Mouse (Mus musculus) gastrocnemius, adult 18-20 months (tissue): Measurements from ENCODE around the gene Erlin1. TPM values are rescaled to one million over a fixed set of nuclear protein-coding genes. Genes with fewer than 3 reads are reported as not detected.

ENCODE experiments used
- DNase-seq: peaks from one replicate; pipeline ENCODE4 v3.0.0; 2021; ENCODE audit warnings: low spot score
- total RNA-seq, 2 experiments: library from RNA; stranded (reverse); gene quantifications; 2 replicates each; pipeline ENCODE4 v1.2.3; 2021

Erlin1 gene
- total RNA-seq, 2 experiments from 2014 or later, result 5.8 to 6.1 TPM

GRCm38 (mm10) chr19:44063773-44064172 is 5.8 kb downstream of the Erlin1 start:
- no peak for DNase-seq

GRCm38 (mm10) chr19:44060226-44060625 is 9.4 kb downstream of the Erlin1 start:
- DNase-seq, result no peak

- no peak for DNase-seq
These were observed 14.3 kb downstream of the Erlin1 start for GRCm38 (mm10) chr19:44055173-44055826.

- no peak for DNase-seq
These were observed 19.2 kb downstream of the Erlin1 start for GRCm38 (mm10) chr19:44050388-44050787.

- DNase-seq, result no peak
These were observed 20.3 kb downstream of the Erlin1 start for GRCm38 (mm10) chr19:44049282-44049681.

- DNase-seq, result no peak
These were observed 23.7 kb downstream of the Erlin1 start for GRCm38 (mm10) chr19:44045847-44046246.

- DNase-seq, result peak; percentile 15
These were observed 27.5 kb downstream of the Erlin1 start for GRCm38 (mm10) chr19:44042121-44042520.

GRCm38 (mm10) chr19:44033396-44033795 is 36.2 kb downstream of the Erlin1 start:
- no peak for DNase-seq

- no peak for DNase-seq
These were observed 37.4 kb downstream of the Erlin1 start for GRCm38 (mm10) chr19:44032046-44032744.

GRCm38 (mm10) chr19:44030024-44030423 is 39.6 kb downstream of the Erlin1 start:
- DNase-seq, result no peak

GRCm38 (mm10) chr19:44028972-44029371 is 40.6 kb downstream of the Erlin1 start, which contains the start of gene Cyp2c23:
TSS of gene Cyp2c23 (minus strand) at chr19:44029208.
- no peak for DNase-seq

- DNase-seq, result no peak
These were observed 42.5 kb downstream of the Erlin1 start for GRCm38 (mm10) chr19:44026956-44027530.

GRCm38 (mm10) chr19:44024921-44025585 is 44.5 kb downstream of the Erlin1 start:
- no peak for DNase-seq

GRCm38 (mm10) chr19:44023066-44023465 is 46.5 kb downstream of the Erlin1 start:
- DNase-seq, result no peak

- peak; percentile 87 for DNase-seq
These were observed 48.1 kb downstream of the Erlin1 start for GRCm38 (mm10) chr19:44021502-44021901.

GRCm38 (mm10) chr19:44019739-44020138 is 49.8 kb downstream of the Erlin1 start:
- DNase-seq, result no peak

GRCm38 (mm10) chr19:44013862-44014261 is 55.7 kb downstream of the Erlin1 start:
- DNase-seq, result no peak

GRCm38 (mm10) chr19:44008784-44009183 is 60.8 kb downstream of the Erlin1 start:
- DNase-seq, result peak; percentile 12

- no peak for DNase-seq
These were observed 62.4 kb downstream of the Erlin1 start for GRCm38 (mm10) chr19:44007186-44007585.

- DNase-seq, result no peak
These were observed 64.6 kb downstream of the Erlin1 start for GRCm38 (mm10) chr19:44005025-44005424.

- DNase-seq, result no peak
These were observed 65.3 kb downstream of the Erlin1 start for GRCm38 (mm10) chr19:44004261-44004660.

- peak; percentile 7 for DNase-seq
These were observed 68.9 kb downstream of the Erlin1 start for GRCm38 (mm10) chr19:44000720-44001119.
